In genomic region chr2:52390415-52390975, GRCm38 (mm10) we compare ENCODE assay signal across 19 mouse cellular contexts. TPM values are rescaled to one million over a fixed set of nuclear protein-coding genes. Genes with fewer than 3 reads are reported as not detected.
DNase-seq lines count a peak whose midpoint lies in the region; ATAC-seq and TF ChIP-seq lines count a peak whose summit lies in the region.
"Had no signal": no experiment of that assay in that cellular context is flagged by ENCODE, and none has a peak within 500 bp of the region (broad histone marks: within the 10 kb centered on the region; RNA-seq: fewer than 3 reads in every experiment).

No protein-coding gene starts in this region.

- no peaks in the 10 kb centered on the region for H3K79me3 ChIP-seq in C2C12 (ENCODE audit: low read depth)

- H3K27me3 ChIP-seq in C2C12 (ENCODE audit: control insufficient read depth, insufficient read depth, insufficient read length): no peaks in the 10 kb centered on the region
- no peaks in the 10 kb centered on the region for H3K27me3 ChIP-seq in embryonic facial prominence, embryonic 15.5 days
- H3K27me3 ChIP-seq in limb, embryonic 14.5 days (ENCODE audit: control insufficient read depth, insufficient read depth, low read length): no peaks in the 10 kb centered on the region
- H3K27me3 ChIP-seq: embryonic facial prominence, embryonic 13.5 days; limb, embryonic 15.5 days had no signal

- H3K9me3 ChIP-seq in embryonic facial prominence, embryonic 15.5 days (replicated peaks): no peaks in the 10 kb centered on the region
- no peaks in the 10 kb centered on the region for H3K9me3 ChIP-seq in limb, embryonic 14.5 days (ENCODE audit: control insufficient read depth, low read length)
- H3K9me3 ChIP-seq: embryonic facial prominence, embryonic 13.5 days; limb, embryonic 15.5 days had no signal

- no peak overlapping the region for H3K27ac ChIP-seq in embryonic facial prominence, embryonic 15.5 days (replicated peaks)
- H3K27ac ChIP-seq in limb, embryonic 14.5 days (replicated peaks; ENCODE audit: low read depth, low read length): no peak overlapping the region
- H3K27ac ChIP-seq: embryonic facial prominence, embryonic 13.5 days; limb, embryonic 15.5 days had no signal

- H3K36me3 ChIP-seq in C2C12 (ENCODE audit: control insufficient read depth, insufficient read depth): no peaks in the 10 kb centered on the region
- H3K36me3 ChIP-seq in embryonic facial prominence, embryonic 15.5 days: no peaks in the 10 kb centered on the region
- H3K36me3 ChIP-seq in limb, embryonic 14.5 days (ENCODE audit: control insufficient read depth, insufficient read depth, low read length): no peaks in the 10 kb centered on the region
- H3K36me3 ChIP-seq: embryonic facial prominence, embryonic 13.5 days; limb, embryonic 15.5 days had no signal

- ATAC-seq in frontal cortex, adult (ENCODE audit: low TSS enrichment): 0 out of 2 replicates have a peak, but pooled peaks have one; percentile 10
- ATAC-seq in embryonic facial prominence, embryonic 15.5 days (ENCODE audit: insufficient number of reproducible peaks, low FRiP score, low TSS enrichment, low read depth): peak; percentile 39; the same call in 1 of the 2 replicates
- ATAC-seq in limb, embryonic 14.5 days (ENCODE audit: low FRiP score, low read depth): peak; percentile 78
- ATAC-seq: forebrain, embryonic 14.5 days; hindbrain, embryonic 16.5 days; intestine, embryonic 16.5 days had no signal

- no peak for DNase-seq in frontal cortex, postnatal 36 days (ENCODE audit: low spot score in 2 of 2)
- DNase-seq in limb, embryonic 14.5 days (ENCODE audit: low spot score): peak; percentile 39
- no peak for DNase-seq in adrenal gland, adult 8-10 months
- no peak for DNase-seq in kidney, postnatal 10 days
- DNase-seq: adrenal gland, adult 2 months; cerebellum, adult 18-20 months; cerebellum, postnatal 25 days; kidney, postnatal 36 days; right cerebral cortex, postnatal 14 days; spleen, adult 18-20 months had no signal

- H3K4me3 ChIP-seq in C2C12 (ENCODE audit: insufficient read depth, poor library complexity, severe bottlenecking): no peak overlapping the region
- H3K4me3 ChIP-seq in embryonic facial prominence, embryonic 15.5 days (replicated peaks): no peak overlapping the region
- no peak overlapping the region for H3K4me3 ChIP-seq in limb, embryonic 14.5 days (replicated peaks; ENCODE audit: low read length)
- H3K4me3 ChIP-seq: embryonic facial prominence, embryonic 13.5 days; limb, embryonic 15.5 days had no signal

- no peak overlapping the region for H3K9ac ChIP-seq in embryonic facial prominence, embryonic 15.5 days
- H3K9ac ChIP-seq in limb, embryonic 14.5 days (ENCODE audit: low read depth, low read length, severe bottlenecking): no peak overlapping the region
- H3K9ac ChIP-seq: embryonic facial prominence, embryonic 13.5 days; limb, embryonic 15.5 days had no signal

- 82% methylated on average over 2 of the region's 2 CpGs for WGBS in embryonic facial prominence, embryonic 15.5 days
- WGBS in limb, embryonic 14.5 days: 62% methylated on average over 2 of the region's 2 CpGs

- H3K79me2 ChIP-seq in C2C12 (ENCODE audit: control insufficient read depth, insufficient read depth): no peaks in the 10 kb centered on the region

- TF ChIP-seq POLR2A in limb, embryonic 14.5 days (IDR thresholded peaks at IDR 0.05; ENCODE audit: borderline replicate concordance, extremely low read depth, insufficient read depth, insufficient read length): no peak

- no peak overlapping the region for H3K4me2 ChIP-seq in embryonic facial prominence, embryonic 15.5 days (replicated peaks)
- H3K4me2 ChIP-seq in limb, embryonic 14.5 days (replicated peaks; ENCODE audit: low read depth, low read length, severe bottlenecking): no peak overlapping the region
- H3K4me2 ChIP-seq: embryonic facial prominence, embryonic 13.5 days; limb, embryonic 15.5 days; midbrain, embryonic 11.5 days had no signal

- H3ac ChIP-seq in C2C12 (ENCODE audit: control insufficient read depth, insufficient read length, low read depth): no peak overlapping the region

- no peak for TF ChIP-seq CTCF in C2C12 (IDR thresholded peaks at IDR 0.05; ENCODE audit: control insufficient read depth, insufficient read depth, insufficient read length)

- H3K4me1 ChIP-seq in embryonic facial prominence, embryonic 15.5 days: no peaks in the 10 kb centered on the region
- H3K4me1 ChIP-seq in limb, embryonic 14.5 days (ENCODE audit: control insufficient read depth, insufficient read depth, low read length): no peaks in the 10 kb centered on the region
- H3K4me1 ChIP-seq: limb, embryonic 15.5 days had no signal

TF ChIP-seq in C2C12, 6 proteins besides CTCF, POLR2A, EP300 and RAD21:
- TF ChIP-seq FOSL1 (IDR thresholded peaks at IDR 0.05; ENCODE audit: insufficient read depth, low read length, poor library complexity, severe bottlenecking): no peak
- peak; percentile 40 for TF ChIP-seq MYOD1 (IDR thresholded peaks at IDR 0.05; ENCODE audit: control insufficient read depth, insufficient read length, low read depth)

RNA-seq across cellular contexts. Expression of gene Neb, which starts 12.2 kb away (rescaled TPM):
- polyA plus RNA-seq in C2C12 (2012; fragmentation: generic; extraction: Trizol): 0.14 TPM
- 109 and 159 TPM in 2 replicates for polyA plus RNA-seq in embryonic facial prominence, embryonic 15.5 days (2015; fragmentation: Nextera tagmentation; extraction: Ambion mirVana)
- polyA plus RNA-seq in limb, embryonic 14.5 days (2012; rRNA removed): 36.4 and 51.8 TPM in 2 replicates
- 98.8 and 126 TPM in 2 replicates for polyA plus RNA-seq in limb, embryonic 14.5 days (2014; fragmentation: Nextera tagmentation; extraction: Ambion mirVana)
- total RNA-seq in adrenal gland, adult 8-10 months (2022): 10 to 100 TPM in 1 of 4 experiments, 1 to 10 TPM in 1, under 1 TPM in 2; 0.32 to 10.3 (median 2.4) TPM

RNA-seq across cellular contexts. Expression of gene Arl5a, which starts 34.2 kb away (rescaled TPM):
- 8.8 TPM for polyA plus RNA-seq in C2C12 (2012; fragmentation: generic; extraction: Trizol)
- polyA plus RNA-seq in embryonic facial prominence, embryonic 15.5 days (2015; fragmentation: Nextera tagmentation; extraction: Ambion mirVana): 39.6 and 39.8 TPM in 2 replicates
- polyA plus RNA-seq in limb, embryonic 14.5 days (2012; rRNA removed): 35.7 and 35.9 TPM in 2 replicates
- 65.0 and 72.0 TPM in 2 replicates for polyA plus RNA-seq in limb, embryonic 14.5 days (2014; fragmentation: Nextera tagmentation; extraction: Ambion mirVana)
- total RNA-seq in adrenal gland, adult 8-10 months (2022): 10 to 100 TPM; 39.8 to 62.9 (median 49.8) TPM

Comparison
In these comparisons a context has a peak if more than half of its experiments do, and no peak if none do; other contexts are left out.
1. ATAC-seq: peak in every context shown above with its lines; median percentile 78 in limb, embryonic 14.5 days; 39 in embryonic facial prominence, embryonic 15.5 days; 10 in frontal cortex, adult.
2. RNA of gene Neb, which starts 12.2 kb away (polyA plus RNA-seq): 36.4 to 126 TPM in limb, embryonic 14.5 days and 109 to 159 TPM in embryonic facial prominence, embryonic 15.5 days; 0.14 TPM in C2C12 (single experiment); every median in the first group is over 10 times any median in the second.